Mouse (Mus musculus): ENCODE measurements around the gene Zfp36.
"Not testable (repeated sequence)": the region's sequence is repeated elsewhere in the genome, so short reads cannot be mapped to it uniquely, and the experiment has no call there.

Zfp36 gene

DNA sequence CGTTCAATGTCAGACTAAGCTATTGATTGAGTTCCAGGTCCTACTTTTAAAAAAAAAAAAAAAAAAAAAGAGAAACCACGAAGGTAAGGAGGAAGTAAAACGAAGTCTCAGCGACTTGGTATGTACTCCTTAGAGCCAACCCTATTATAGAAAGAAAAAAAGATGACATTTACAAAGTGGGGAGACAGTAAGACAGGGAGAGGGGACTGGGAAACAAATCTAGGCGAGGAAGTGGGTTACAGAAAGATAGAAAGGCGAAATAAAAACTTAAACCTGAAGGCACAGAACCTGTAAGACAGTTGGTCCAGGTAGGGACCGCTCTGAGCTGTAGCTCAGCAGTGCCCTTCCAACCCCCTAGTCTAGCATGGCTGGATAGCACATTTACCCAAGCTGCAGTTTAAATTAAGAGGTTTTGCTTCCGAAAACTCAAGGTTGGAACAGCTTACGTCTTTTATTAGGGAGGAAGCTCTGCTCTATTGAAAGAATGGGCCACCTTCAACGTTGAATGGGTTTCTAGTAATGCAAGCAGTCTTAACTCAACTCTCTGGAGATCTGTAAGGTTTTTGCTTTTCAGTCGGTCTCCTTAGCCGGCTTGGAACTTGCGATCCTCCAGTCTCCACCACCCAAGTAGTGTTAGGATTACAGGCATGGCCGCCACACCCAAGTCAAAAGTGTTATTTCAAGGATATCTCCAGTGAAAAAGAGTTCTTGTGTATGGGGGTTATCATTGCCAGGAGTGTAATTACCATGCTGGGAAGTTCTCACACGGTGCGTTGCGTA is at the start of gene Zfp36:
Zfp36 (minus strand) TSS at position 17 of the 780 bp plus-strand sequence.
- DNase-seq (ENCODE audit: low read depth in 2 of 2, low spot score in 2 of 2) = peak in 1 of 2 experiments; percentile 8

DNA sequence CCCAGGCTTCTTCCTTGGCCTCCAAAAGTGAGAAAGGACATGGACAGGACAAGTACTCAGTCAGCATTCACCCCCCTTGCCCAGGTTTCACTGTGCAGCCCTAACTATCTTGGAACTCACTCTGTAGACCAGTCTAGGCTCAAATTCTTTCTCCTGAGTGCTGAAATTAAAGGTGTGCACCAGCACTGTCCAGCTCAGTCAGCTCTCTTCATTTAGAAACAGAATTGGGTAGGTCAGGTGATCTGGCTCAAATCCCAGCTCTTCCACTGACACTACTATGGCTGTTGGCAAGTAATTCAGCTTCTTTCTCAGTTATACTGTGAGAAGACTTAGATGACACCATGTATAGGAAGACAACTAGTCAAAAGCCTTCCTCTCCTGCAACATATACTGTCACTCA is 47.7 kb upstream of the Zfp36 start:
- DNase-seq (ENCODE audit: low read depth in 2 of 2, low spot score in 2 of 2) = no peak

DNA sequence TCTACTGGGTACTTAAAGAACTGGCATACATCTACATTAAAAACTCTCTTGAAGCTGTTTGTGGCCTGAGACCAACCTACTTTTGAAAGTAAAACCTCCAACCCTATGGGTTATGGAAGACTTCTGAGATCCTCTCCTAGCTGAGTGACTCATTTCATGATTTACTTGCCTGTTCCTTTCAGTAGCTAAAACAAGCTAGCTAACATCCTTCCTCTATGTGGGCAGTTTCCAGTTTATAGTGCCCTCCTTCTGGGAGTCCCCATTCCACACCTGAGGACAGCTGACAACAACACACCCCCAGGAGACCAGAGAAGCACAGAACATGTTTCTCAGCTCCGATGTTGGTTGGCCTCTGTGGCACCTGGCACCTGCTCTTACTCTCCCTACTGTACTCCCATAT is 43.0 kb upstream of the Zfp36 start:
- DNase-seq (ENCODE audit: low read depth in 2 of 2, low spot score in 2 of 2) = no peak

DNA sequence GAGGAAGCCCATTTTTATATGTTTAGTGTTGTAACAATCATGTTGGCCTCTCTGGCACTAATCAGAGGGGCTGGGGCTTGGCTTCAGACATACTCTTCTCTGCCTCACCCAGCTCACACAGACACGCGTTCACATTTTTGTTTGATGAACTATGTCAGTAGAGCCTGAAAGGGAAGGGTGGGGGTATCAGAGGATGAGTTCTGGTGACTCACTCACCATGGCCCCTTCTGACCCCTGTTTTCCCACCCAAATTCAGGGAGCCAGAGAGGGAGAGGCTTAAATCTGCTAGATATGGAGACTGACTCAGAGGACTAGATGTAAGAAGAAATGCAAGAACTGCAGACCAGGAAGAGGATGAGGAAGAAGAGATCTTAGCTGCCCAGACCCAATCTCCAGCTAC is 39.4 kb upstream of the Zfp36 start:
- DNase-seq (ENCODE audit: low read depth in 2 of 2, low spot score in 2 of 2) = no peak

DNA sequence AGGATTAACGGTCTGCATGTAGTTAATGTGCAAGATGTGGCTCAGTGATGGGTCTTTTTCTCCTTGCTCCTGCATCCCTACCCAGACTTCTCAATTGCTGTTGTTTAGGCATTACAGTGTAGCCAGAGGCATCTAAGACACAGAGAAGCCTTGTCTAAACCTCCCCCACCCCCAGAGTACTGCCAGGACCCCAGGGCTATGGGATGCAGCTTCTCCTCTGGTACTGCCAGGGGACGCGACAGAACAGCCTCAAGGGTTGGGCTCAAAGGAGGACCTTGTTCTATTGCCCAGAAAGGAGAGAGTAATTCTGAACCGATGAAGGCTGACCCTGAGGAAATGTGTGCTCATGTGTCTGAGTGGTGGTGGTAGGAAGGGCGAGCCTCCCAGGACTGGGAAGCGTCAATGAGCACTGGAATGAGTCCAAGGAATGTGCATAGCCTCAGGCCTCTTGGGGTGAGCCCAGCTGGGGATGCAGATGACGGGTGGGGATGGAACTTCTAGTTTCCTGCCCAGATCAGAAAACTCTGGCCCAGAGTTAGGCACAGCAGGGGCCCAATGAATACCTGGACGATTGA is 38.1 kb upstream of the Zfp36 start:
- DNase-seq (ENCODE audit: low read depth in 2 of 2, low spot score in 2 of 2) = no peak

DNA sequence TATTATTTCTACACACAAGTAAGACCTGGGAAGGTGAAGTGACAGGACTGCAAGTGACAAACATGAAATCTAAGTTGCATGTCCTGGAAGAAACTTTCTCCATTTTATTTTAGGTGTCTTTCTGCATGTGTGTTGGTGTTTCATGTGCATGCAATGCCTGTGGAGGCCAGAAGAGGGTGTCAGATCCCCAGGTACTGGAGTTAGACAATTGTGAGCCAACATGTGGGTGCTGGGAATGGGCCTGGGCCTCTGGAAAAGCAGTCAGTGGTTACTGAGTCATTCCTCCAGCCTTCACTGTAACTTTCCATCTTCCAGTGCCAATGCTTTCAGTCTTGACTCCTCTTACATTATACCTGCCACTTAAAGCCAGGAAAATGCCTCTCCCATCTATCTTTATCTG is 37.3 kb upstream of the Zfp36 start:
- DNase-seq (ENCODE audit: low read depth in 2 of 2, low spot score in 2 of 2) = no peak

DNA sequence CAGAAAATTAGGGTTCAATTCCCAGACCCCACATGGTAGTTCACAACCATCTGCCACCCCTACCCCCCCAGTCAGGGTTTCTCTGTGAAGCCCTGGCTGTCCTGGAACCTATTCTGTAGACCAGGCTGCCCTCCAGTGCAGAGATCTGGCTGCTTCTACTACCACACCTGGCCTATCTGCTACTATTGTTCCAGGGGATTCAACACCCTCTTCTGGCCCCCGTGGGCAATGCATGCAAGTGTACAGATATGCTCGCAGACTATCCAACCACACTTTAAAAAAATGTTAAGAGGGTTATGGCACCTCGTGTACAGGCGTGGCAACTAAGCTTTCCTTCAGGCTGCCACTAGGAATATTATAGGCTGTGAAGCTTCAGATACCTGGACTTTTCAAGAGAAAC is 32.8 kb upstream of the Zfp36 start:
- peak in 1 of 2 experiments; percentile 35 for DNase-seq (ENCODE audit: low read depth in 2 of 2, low spot score in 2 of 2)

DNA sequence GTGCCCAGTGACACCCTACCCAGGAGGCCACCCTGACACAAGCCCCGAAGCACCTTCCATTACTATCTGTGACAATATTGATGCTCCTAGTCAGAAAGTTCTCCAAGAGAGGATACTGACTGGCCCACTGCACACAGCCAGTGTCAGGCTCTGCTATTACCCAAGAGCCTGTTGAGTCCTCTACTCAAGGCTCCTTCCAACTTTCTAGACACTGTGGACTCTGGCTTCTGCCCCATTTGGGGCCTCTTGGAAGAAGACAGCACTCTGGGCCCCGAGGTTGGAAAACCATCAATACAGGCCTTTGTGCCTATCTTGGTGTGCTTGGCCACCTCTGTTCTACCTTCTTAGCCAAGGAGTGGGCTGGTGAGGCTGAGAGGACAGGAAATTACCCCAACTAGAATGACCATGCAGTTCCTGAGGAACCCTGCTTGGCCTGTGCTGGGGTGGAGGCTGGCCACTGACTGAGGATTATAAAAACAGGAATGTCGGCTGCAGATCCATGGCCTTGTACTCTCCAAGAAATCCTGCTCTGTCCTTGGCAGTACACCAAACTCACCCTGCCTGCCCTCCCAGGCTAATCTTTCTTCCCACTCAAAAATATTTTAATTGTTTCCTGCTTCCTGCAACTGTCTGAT is 30.9 kb upstream of the Zfp36 start:
- DNase-seq (ENCODE audit: low read depth in 2 of 2, low spot score in 2 of 2) = no peak

DNA sequence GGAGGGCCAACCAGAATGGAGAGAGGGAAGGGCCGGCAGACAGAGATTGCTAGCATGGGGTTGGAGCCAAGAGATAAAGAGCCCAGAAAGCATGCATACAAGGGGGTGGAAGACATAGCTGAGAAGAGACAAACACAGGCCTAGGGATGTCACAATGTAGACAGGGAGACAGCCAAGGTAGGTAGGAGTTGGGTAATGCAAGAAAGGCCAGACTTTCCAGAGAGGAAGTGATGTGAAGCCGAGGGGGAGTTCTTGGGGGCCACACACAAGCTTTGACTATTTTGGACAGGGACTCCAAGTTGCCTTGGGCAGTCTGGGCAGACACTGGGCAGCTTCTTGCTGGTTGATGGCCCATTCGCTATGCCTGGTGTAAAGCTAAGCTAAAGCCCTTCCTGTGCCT is 21.9 kb upstream of the Zfp36 start:
- no peak for DNase-seq (ENCODE audit: low read depth in 2 of 2, low spot score in 2 of 2)

DNA sequence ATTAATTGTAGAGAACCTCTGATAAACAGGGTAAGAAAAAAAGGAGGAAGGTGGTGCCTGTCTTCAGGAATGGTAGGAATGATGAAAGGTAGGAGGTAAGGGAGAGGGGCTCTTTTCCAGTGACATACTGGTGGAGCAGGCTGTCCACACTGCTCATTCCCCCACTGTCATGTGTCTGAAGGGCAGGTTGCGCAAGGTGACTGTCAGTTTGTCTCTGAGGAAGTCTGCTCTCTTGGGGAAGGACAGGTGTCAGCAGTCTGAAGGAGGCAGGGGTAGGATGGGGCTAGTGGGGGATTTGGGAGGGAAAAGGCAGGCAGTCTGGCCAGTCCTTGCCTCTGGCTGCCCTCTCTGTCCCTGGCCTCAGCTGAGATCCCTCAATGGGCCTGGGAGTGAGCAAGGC is 21.0 kb upstream of the Zfp36 start:
- no peak for DNase-seq (ENCODE audit: low read depth in 2 of 2, low spot score in 2 of 2)

DNA sequence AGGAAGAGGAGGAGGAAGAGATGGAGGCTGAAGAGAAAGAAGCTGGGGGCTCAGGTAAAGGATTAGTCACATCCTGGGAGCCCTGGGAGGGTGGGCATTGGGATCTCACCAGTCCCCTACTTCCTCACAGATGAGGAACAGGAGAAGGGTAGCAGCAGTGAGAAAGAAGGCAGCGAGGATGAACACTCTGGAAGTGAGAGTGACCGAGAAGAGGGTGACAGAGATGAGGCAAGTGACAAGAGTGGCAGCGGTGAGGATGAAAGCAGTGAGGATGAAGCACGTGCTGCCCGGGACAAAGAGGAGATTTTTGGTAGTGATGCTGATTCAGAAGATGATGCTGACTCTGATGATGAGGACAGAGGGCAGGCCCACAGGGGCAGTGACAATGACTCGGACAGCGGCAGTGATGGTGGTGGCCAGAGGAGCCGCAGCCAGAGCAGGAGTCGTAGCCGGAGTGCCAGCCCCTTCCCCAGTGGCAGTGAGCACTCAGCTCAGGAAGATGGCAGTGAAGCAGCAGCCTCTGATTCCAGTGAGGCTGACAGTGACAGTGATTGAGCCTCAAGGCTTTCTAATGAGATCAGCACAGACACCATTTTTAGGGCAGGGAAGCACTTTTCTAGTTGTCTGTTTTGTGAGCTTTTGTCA is 18.8 kb upstream of the Zfp36 start:
- DNase-seq (ENCODE audit: low read depth in 2 of 2, low spot score in 2 of 2) = no peak

DNA sequence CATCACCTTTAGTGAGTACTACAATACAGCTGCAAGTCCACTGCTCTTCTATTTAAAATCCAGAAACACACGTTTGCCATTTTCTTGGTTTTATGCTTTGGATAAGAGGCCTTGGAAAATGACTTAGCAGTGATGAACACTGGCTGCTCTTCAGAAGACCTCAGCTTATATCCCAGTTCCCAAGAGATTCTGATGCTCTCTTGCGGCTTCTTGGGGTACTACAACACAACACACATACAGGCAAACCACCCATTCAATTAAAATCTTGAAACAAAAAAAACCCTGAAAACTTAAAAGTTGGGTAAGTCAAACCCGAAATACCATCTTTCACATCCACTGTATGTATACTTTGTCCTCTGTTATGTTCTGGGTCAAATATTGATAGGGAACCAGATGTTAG is 17.9 kb upstream of the Zfp36 start:
- DNase-seq (ENCODE audit: low read depth in 2 of 2, low spot score in 2 of 2) = no peak

DNA sequence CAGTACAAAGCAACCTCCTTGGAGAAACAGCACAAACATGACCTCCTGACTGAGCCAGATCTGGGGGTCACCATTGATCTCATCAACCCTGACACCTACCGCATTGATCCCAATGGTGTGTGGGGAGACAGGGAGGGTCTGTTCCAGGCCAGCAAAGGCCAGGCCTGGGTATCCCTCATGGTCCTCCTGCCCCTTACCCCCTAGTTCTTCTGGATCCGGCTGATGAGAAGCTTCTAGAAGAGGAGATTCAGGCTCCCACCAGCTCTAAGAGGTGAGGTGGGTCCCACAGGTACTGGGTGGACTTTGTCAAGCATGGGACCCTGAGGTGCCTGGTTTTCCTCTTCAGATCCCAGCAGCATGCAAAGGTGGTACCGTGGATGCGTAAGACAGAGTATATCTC is 15.4 kb upstream of the Zfp36 start:
- DNase-seq (ENCODE audit: low read depth in 2 of 2, low spot score in 2 of 2) = no peak

DNA sequence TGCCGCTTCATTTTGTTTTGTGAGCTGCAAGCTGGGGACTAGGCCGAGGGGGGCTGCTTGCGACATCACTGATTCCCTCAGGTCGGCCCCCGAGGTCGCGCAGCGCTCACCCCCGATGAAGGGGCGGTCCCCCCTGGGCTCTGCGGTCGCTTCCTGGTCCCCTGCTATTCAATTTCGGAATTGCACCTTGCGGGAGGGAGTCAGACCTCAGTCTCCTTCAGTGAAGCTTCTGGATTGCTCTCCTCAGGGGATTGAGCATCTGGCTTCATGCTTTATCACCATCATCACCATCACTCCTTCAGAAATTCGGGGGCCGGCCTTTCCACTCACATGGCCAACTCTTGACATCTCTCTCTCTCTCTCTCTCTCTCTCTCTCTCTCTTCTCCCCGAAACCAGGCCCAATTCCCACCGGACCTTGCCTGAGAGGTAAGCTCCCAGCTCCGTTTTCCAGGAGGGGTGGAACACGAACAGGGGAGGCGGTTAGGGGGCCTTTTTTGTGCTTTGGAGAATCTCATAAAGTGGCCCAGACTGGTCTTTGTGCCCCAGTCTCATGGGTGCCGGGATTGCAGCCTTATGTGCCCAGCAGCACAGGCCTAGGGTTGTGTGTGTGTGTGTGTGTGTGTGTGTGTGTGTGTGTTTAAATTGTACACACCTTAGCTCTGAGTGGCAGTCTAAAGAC is 13.4 kb upstream of the Zfp36 start:
- no peak for DNase-seq (ENCODE audit: low read depth in 2 of 2, low spot score in 2 of 2)

DNA sequence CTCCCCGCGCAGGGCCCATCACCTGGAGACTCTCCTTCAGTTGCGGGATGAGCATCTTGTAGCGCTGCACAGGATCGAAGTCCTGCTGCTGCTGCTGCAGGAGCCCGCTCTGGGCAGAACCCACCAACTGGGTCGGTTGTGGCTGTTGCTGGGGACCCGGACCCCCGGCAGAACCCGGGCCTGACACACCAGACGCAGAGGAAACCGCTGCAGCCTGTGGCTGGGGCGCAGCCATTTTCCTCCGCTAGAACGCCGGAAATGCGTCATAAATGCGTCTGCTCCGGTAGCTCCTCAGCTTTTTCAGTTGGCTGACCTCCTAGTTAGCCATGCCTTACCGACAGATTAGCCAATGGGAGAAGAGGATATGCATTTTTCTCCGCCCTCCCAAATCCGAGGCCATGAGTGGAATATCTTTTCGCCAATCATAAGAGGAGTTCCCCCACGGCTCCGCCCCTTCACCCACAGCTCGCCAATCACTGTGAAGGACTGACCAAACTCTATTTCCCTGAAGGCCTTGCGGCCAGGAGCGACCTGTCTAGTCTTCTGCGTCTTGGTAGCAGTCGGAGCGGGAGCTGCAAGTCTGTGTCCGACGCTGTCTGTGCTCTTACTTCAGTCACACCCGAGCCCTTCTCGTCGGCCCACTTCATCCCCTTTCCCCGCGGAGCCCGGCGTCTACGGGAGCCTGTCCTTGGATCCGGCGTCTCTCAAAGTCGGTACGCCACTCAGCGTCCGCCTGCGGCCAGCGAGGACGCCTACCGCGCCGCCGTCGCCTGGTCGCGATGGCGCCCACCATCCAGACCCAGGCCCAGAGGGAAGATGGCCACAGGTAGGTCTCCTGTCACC is 12.6 kb upstream of the Zfp36 start, which contains the start of the genes Med29 and Paf1:
Med29 (minus strand) TSS at position 280 of the 843 bp plus-strand sequence.
Paf1 (plus strand) TSS at position 523 of the 843 bp plus-strand sequence.
- peak; percentile 90 to 92 for DNase-seq (ENCODE audit: low read depth in 2 of 2, low spot score in 2 of 2)

DNA sequence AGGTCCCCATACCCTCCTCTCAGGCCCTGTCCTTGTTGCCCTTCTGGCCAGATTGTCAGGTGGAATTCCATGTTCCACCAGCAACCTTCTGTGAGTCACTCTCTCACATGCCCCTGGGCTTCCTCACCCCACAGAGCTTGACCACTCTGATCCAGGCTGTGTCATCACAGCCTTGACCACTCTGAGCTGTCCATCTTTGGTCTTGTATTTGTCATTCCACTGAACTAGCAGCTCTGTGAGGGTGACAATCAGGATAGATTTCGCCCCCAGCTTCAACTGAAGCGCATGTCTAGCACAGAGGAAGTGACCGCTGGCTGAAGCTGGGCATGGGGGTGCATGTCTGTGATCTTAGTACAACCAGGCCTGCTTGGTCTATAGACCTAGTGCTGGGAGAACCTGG is 10.3 kb upstream of the Zfp36 start:
- DNase-seq (ENCODE audit: low read depth in 2 of 2, low spot score in 2 of 2) = no peak

DNA sequence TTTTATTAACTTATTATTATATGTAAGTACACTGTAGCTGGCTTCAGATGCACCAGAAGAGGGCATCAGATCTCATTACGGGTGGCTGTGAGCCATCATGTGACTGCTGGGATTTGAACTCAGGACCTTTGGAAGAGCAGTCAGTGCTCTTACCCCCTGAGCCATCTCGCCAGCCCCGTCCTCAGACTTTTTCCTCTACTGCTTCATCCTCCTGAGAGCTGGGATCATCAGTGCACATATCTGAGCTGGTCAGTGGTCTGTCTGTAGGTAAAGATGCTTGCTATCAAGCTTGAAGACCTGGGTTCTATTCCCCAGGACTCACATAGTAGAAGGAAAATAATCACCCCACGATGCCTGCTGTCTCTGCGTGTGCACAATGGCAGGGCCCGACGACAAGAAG is 7.3 kb upstream of the Zfp36 start:
- not testable (repeated sequence) for DNase-seq (ENCODE audit: low read depth in 2 of 2, low spot score in 2 of 2)

DNA sequence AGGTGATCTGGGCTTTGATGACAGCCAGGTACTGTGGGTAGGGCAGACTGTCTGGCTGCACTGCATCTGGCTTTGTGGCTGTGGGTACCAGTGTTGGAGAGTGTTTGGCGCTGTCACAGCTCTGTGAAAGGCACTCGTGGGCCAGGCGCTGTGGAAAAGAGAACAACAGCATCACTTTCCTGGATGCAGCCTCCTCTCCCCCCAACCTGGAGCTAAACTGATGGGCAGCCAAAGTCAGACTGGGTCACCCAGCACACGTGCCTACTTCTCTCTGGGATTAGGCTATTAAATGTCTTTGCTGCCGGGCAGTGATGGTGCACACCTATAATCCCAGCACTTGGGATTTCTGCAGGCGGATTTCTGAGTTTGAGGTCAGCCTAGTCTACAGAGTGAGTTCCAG is 6.8 kb upstream of the Zfp36 start:
- DNase-seq (ENCODE audit: low read depth in 2 of 2, low spot score in 2 of 2) = not testable (repeated sequence)

DNA sequence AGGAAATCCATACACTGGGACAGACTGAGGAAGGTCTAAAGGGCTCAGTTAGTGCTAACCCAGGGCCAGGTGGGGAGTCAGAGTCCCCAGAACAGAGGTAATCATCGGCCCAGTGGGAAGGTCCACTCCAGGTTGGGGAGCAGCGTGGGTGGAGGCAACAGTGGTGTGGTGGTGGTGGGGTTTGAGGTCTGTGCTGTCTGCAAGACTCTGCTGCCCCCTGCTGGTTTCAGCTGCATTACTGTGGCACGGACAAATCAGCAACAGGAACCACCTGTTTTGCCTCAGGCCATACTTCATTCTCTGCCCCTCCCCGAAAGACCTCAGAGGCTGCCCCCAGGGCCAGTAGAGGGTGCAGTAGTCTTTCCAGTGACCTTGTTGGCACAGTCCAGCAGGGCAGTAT is 6.4 kb upstream of the Zfp36 start:
- DNase-seq (ENCODE audit: low read depth in 2 of 2, low spot score in 2 of 2) = peak; percentile 77 to 84

DNA sequence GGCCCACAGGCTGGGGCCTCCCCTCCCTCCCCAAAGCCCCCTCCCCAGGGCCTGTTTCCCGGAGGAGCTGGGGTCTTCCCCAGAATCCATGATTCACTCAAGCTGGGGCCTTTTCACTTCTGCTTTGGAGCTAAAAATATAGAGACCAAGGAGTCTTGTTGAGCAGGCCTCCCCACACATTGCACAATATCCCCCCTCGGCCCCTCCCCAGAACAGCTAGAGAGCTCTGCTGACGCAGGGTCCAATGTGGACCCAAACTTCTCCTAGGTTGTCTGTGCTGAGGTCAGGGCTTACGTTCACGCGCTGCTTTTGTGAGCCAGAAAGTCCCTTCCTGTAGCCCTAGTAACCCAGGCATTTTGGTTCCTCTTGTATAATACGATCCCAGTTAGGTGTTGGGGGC is 6.0 kb upstream of the Zfp36 start:
- no peak for DNase-seq (ENCODE audit: low read depth in 2 of 2, low spot score in 2 of 2)
